Mouse (Mus musculus) C2C12 (cell line): Measurements from ENCODE around the gene Acot3.

ENCODE experiments used
- CTCF ChIP-seq: IDR thresholded peaks from one replicate; pipeline ENCODE4 v1.5.1; 2011; ENCODE audit not compliant: control insufficient read depth, insufficient read depth, insufficient read length
- MYOG ChIP-seq: IDR thresholded peaks from one replicate; pipeline ENCODE4 v1.6.1; 2011; ENCODE audit not compliant: control insufficient read depth, insufficient read length; ENCODE audit errors: extremely low read depth
- USF1 ChIP-seq: IDR thresholded peaks from one replicate; pipeline ENCODE4 v1.6.1; 2011; ENCODE audit warnings: low read depth, mild to moderate bottlenecking, control low read depth, moderate library complexity

GRCm38 (mm10) chr12:84053679-84054391 is 1.9 kb downstream of the Acot3 start:
- no peak for TF ChIP-seq CTCF
- TF ChIP-seq USF1 = no peak
- TF ChIP-seq MYOG = no peak
